In the genomic region with DNA sequence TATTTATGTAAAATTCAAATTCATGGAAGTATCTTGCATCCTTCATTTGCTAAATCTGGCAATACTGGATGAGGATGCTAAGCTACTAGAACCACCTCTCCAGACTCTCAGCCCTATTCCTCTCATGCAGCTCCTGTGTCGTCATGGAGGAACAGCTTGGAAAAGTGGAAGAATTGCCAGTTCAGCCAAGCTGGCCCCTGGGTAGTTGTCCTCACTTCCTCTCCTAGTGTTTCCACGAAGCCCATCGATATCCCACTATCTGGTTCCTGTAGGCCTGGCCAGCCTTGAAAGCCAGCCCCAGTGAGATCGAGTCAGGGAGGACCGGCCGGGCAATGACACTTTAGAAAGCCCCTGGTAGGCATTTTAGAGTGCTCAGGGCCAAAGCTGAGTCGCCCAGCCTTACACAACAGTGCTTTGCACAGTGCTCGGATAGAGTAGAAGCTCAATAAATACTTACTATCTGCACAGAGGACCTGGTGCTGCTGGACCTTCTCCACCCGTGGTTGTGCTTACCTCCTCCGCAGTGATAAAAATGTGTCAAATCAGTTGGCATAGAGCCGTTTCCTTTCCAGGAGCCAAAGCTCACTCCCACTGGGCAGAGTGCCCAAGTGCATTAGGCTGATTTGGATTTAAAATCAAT, we compare ENCODE assay signal across 9 mouse cellular contexts.
DNase-seq lines count a peak whose midpoint lies in the region; ATAC-seq and TF ChIP-seq lines count a peak whose summit lies in the region.
"Had no signal": no experiment of that assay in that cellular context is flagged by ENCODE, and none has a peak within 500 bp of the region (broad histone marks: within the 10 kb centered on the region; RNA-seq: fewer than 3 reads in every experiment).

No protein-coding gene starts in this region.

- peak; percentile 90 for DNase-seq in forebrain, embryonic 14.5 days (ENCODE audit: low spot score)
- no peak for DNase-seq in forebrain, embryonic 10.5 days (ENCODE audit: extremely low spot score, low spot score)
- DNase-seq in kidney, postnatal 14 days: peak; percentile 48
- no peak for DNase-seq in kidney, adult 11 months
- DNase-seq in Muller cell, postnatal 12 days (ENCODE audit: inconsistent ontology term): peak; percentile 38
- DNase-seq in forebrain, postnatal 0 days: peak; percentile 82
- no peak for DNase-seq in spleen, postnatal 36 days (ENCODE audit: low spot score in 2 of 2)
- DNase-seq: lung, adult 18-20 months had no signal

- TF ChIP-seq CTCF in forebrain, postnatal 0 days (IDR thresholded peaks at IDR 0.05; ENCODE audit: low read depth): no peak

- H3K27me3 ChIP-seq in forebrain, embryonic 14.5 days (replicated peaks; ENCODE audit: control insufficient read depth, insufficient read depth, low read length): no peaks in the 10 kb centered on the region
- H3K27me3 ChIP-seq in forebrain, embryonic 10.5 days (ENCODE audit: poor library complexity, severe bottlenecking): no peaks in the 10 kb centered on the region
- no peaks in the 10 kb centered on the region for H3K27me3 ChIP-seq in forebrain, postnatal 0 days (ENCODE audit: insufficient read depth, low read length)

- H3K36me3 ChIP-seq in forebrain, embryonic 14.5 days (ENCODE audit: control insufficient read depth, insufficient read depth, low read length): no peaks in the 10 kb centered on the region
- H3K36me3 ChIP-seq in forebrain, embryonic 10.5 days (replicated peaks): no peaks in the 10 kb centered on the region
- no peaks in the 10 kb centered on the region for H3K36me3 ChIP-seq in forebrain, postnatal 0 days (ENCODE audit: insufficient read depth)

- H3K27ac ChIP-seq in forebrain, embryonic 14.5 days (ENCODE audit: low read depth, low read length): no peak overlapping the region
- no peak overlapping the region for H3K27ac ChIP-seq in forebrain, embryonic 10.5 days
- H3K27ac ChIP-seq in forebrain, postnatal 0 days (ENCODE audit: low read depth, low read length): no peak overlapping the region

- H3K9me3 ChIP-seq in forebrain, embryonic 14.5 days (replicated peaks; ENCODE audit: control insufficient read depth, low read length): no peaks in the 10 kb centered on the region
- no peaks in the 10 kb centered on the region for H3K9me3 ChIP-seq in forebrain, embryonic 10.5 days
- H3K9me3 ChIP-seq in forebrain, postnatal 0 days (ENCODE audit: low read length): no peaks in the 10 kb centered on the region

- H3K4me3 ChIP-seq in forebrain, embryonic 14.5 days (ENCODE audit: low read depth, low read length): no peak overlapping the region
- H3K4me3 ChIP-seq in forebrain, embryonic 10.5 days: no peak overlapping the region
- no peak overlapping the region for H3K4me3 ChIP-seq in forebrain, postnatal 0 days (ENCODE audit: low read depth, low read length)

- peaks cover 17% of the 10 kb centered on the region for H3K4me1 ChIP-seq in forebrain, embryonic 14.5 days (ENCODE audit: control insufficient read depth, insufficient read depth, low read length)
- H3K4me1 ChIP-seq in forebrain, embryonic 10.5 days: peaks cover 18% of the 10 kb centered on the region
- H3K4me1 ChIP-seq in forebrain, postnatal 0 days (ENCODE audit: insufficient read depth): peaks cover 12% of the 10 kb centered on the region; the same call in 1 of the 2 replicates

- no peak overlapping the region for H3K9ac ChIP-seq in forebrain, embryonic 14.5 days (ENCODE audit: low read length)
- no peak overlapping the region for H3K9ac ChIP-seq in forebrain, postnatal 0 days

- peak; percentile 79 for ATAC-seq in forebrain, embryonic 14.5 days
- ATAC-seq in forebrain, postnatal 0 days: peak; percentile 33; the same call in 1 of the 2 replicates
- ATAC-seq in monocyte, adult 5-6 weeks (replicated peaks; ENCODE audit: insufficient number of reproducible peaks, low FRiP score, low TSS enrichment, poor library complexity, severe bottlenecking): no peak

- no peak overlapping the region for H3K4me2 ChIP-seq in forebrain, embryonic 14.5 days (ENCODE audit: low read length)
- no peak overlapping the region for H3K4me2 ChIP-seq in forebrain, postnatal 0 days (ENCODE audit: low read depth)

- 64% methylated on average over 11 of the region's 11 CpGs for WGBS in forebrain, embryonic 14.5 days
- 88% methylated on average over 11 of the region's 11 CpGs for WGBS in forebrain, embryonic 10.5 days
- 53% methylated on average over 11 of the region's 11 CpGs for WGBS in forebrain, postnatal 0 days

Comparison
In these comparisons a context has a peak if more than half of its experiments do, and no peak if none do; other contexts are left out.
1. DNase-seq: peak in forebrain, embryonic 14.5 days (single experiment), kidney, postnatal 14 days (single experiment), Muller cell, postnatal 12 days (single experiment) and forebrain, postnatal 0 days (single experiment); none in forebrain, embryonic 10.5 days (single experiment), kidney, adult 11 months (single experiment) and spleen, postnatal 36 days (0 of 2).